Mouse (Mus musculus) stomach, postnatal 0 days (tissue): ENCODE measurements around the gene Cdt1. TPM values are rescaled to one million over a fixed set of nuclear protein-coding genes. Genes with fewer than 3 reads are reported as not detected.
A peak's percentile ranks its signal among the peaks of the same experiment; 100 is the strongest.

Source experiments
- ATAC-seq: fragments of 200-750 bp; cut with Nextera tagmentation; 2 replicates; pipeline ENCODE4 v1.8.0; 2017; ENCODE audit not compliant: low FRiP score, low TSS enrichment
- DNase-seq: peaks from one replicate; pipeline ENCODE4 v3.0.0-alpha.2; 2016; ENCODE audit warnings: low spot score
- H3K27ac ChIP-seq: fragments of 300-500 bp; sonication (generic); replicated peaks from 2 replicates; pipeline ENCODE4 v1.5.1; 2014; ENCODE audit warnings: mild to moderate bottlenecking, control low read depth
- H3K27me3 ChIP-seq: fragments of 300-500 bp; sonication (generic); 2 replicates; pipeline ENCODE4 v1.6.1; 2014; ENCODE audit warnings: low read length; ENCODE audit not compliant: control insufficient read depth, insufficient read depth
- H3K36me3 ChIP-seq: fragments of 300-500 bp; sonication (generic); 2 replicates; pipeline ENCODE4 v1.6.1; 2014; ENCODE audit warnings: low read length, mixed read lengths; ENCODE audit not compliant: control insufficient read depth, insufficient read depth
- H3K4me1 ChIP-seq: fragments of 300-500 bp; sonication (generic); replicated peaks from 2 replicates; pipeline ENCODE4 v1.6.1; 2014; ENCODE audit warnings: antibody characterized with exemption; ENCODE audit not compliant: control insufficient read depth, insufficient read depth
- H3K4me2 ChIP-seq: fragments of 300-500 bp; sonication (generic); replicated peaks from 2 replicates; pipeline ENCODE4 v1.6.1; 2014; ENCODE audit warnings: low read depth, mild to moderate bottlenecking, control low read depth, moderate library complexity
- H3K4me3 ChIP-seq: fragments of 300-500 bp; sonication (generic); 2 replicates; pipeline ENCODE4 v1.5.1; 2014; ENCODE audit warnings: low read depth, low read length, control low read depth
- H3K9ac ChIP-seq: fragments of 300-500 bp; sonication (generic); 2 replicates; pipeline ENCODE4 v1.6.1; 2014; ENCODE audit warnings: mild to moderate bottlenecking, low read length, control low read depth, mixed read lengths
- H3K9me3 ChIP-seq: fragments of 300-500 bp; sonication (generic); 2 replicates; pipeline ENCODE4 v1.6.1; 2016; ENCODE audit warnings: low read length; ENCODE audit not compliant: control insufficient read depth
- CTCF ChIP-seq: IDR thresholded peaks from 2 replicates; pipeline ENCODE4 v1.5.1; 2016; ENCODE audit warnings: antibody characterized with exemption, low read depth, mild to moderate bottlenecking, moderate library complexity
- EP300 ChIP-seq: optimal IDR thresholded peaks from 2 replicates; pipeline ENCODE3; 2016; ENCODE audit warnings: antibody characterized with exemption
- WGBS: fragments of 180-500 bp; shearing (Covaris S2); extraction: QIAGEN DNeasy Blood & Tissue Kit; methylation state at CpG from one replicate; pipeline ENCODE4 v1.1.7; 2014; 5-methylcytosine and 5-hydroxymethylcytosine counted together
- polyA plus RNA-seq: library from polyadenylated mRNA; unstranded; fragments of >200 nt; fragmentation: Nextera tagmentation; extraction: Ambion mirVana; gene quantifications from 2 replicates; pipeline ENCODE4 v1.2.1, GENCODE M21; 2015

The Cdt1 gene
- polyA plus RNA-seq, 1 experiment from 2014 or later: 11.8 TPM

- DNase-seq (no peak), ATAC-seq (no peak; the same call in 1 of the 2 replicates)
- H3K4me2 ChIP-seq: no peak overlapping the region
- no peak overlapping the region for H3K4me3 ChIP-seq
- H3K27ac ChIP-seq: no peak overlapping the region
- H3K27me3 ChIP-seq: no peaks in the 10 kb centered on the region
- peaks cover 3% of the 10 kb centered on the region; the same call in 1 of the 2 replicates for H3K4me1 ChIP-seq
- TF ChIP-seq EP300 (no peak), CTCF (peak; percentile 46)
- H3K36me3 ChIP-seq: no peaks in the 10 kb centered on the region
- H3K9me3 ChIP-seq: no peaks in the 10 kb centered on the region
- WGBS: 17% methylated on average over 12 of the region's 12 CpGs
- no peak overlapping the region for H3K9ac ChIP-seq
Observed at GRCm38 (mm10) chr8:122558671-122559349, 9.0 kb upstream of the Cdt1 start.

- ATAC-seq: no peak; the same call in 1 of the 2 replicates
- H3K4me2 ChIP-seq: no peak overlapping the region
- TF ChIP-seq CTCF: no peak
- no peak for TF ChIP-seq EP300
- no peak for DNase-seq
- no peak overlapping the region for H3K4me3 ChIP-seq
- no peaks in the 10 kb centered on the region for H3K9me3 ChIP-seq
- no peaks in the 10 kb centered on the region for H3K36me3 ChIP-seq
- no peaks in the 10 kb centered on the region for H3K27me3 ChIP-seq
- 72% methylated on average over 5 of the region's 5 CpGs for WGBS
- H3K27ac ChIP-seq: no peak overlapping the region
- no peak overlapping the region for H3K9ac ChIP-seq
- H3K4me1 ChIP-seq: peaks cover 3% of the 10 kb centered on the region; the same call in 1 of the 2 replicates
Observed at GRCm38 (mm10) chr8:122561199-122561598, 6.6 kb upstream of the Cdt1 start.

- H3K4me1 ChIP-seq: 0 out of 2 replicates have a peak, but pooled peaks cover 6% of the 10 kb centered on the region
- H3K4me3 ChIP-seq: no peak overlapping the region
- no peak overlapping the region for H3K27ac ChIP-seq
- DNase-seq (no peak), ATAC-seq (no peak)
- TF ChIP-seq CTCF: no peak
- no peak for TF ChIP-seq EP300
- no peaks in the 10 kb centered on the region for H3K27me3 ChIP-seq
- no peak overlapping the region for H3K9ac ChIP-seq
- H3K4me2 ChIP-seq: no peak overlapping the region
- H3K9me3 ChIP-seq: no peaks in the 10 kb centered on the region
- 74% methylated on average over 25 of the region's 25 CpGs for WGBS
- H3K36me3 ChIP-seq: no peaks in the 10 kb centered on the region
Observed at GRCm38 (mm10) chr8:122564363-122565352, 3.2 kb upstream of the Cdt1 start.

DNA sequence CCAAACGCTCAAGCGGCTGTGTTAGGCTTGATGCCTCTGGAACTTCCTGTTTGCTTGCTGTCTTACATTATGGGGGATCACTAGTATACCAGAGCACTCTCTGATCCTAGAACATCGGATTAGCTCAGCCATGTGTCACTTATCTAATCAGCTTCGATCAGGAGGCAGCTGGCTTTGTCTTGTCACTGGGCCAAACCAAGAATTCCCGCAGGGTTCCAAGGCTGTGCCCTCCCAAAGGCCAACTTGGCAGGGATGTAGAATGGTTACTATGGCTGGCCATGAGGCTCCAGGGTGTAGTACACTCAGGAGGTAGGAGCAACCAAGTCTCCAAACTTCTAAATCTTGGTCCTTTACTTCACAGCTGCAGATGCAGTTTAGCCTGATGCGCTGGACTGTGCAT lies 1.0 kb upstream of the Cdt1 start:
- Histone ChIP-seq H3K36me3 (peaks cover 6% of the 10 kb centered on the region), H3K9ac (peak overlapping the region; percentile 83), H3K4me2 (peak overlapping the region; percentile 97), H3K4me1 (0 out of 2 replicates have a peak, but pooled peaks cover 6% of the 10 kb centered on the region), H3K4me3 (peak overlapping the region; percentile 79; the same call in 1 of the 2 replicates), H3K9me3 (no peaks in the 10 kb centered on the region), H3K27me3 (no peaks in the 10 kb centered on the region), H3K27ac (peak overlapping the region; percentile 92)
- DNase-seq: no peak
- WGBS: 17% methylated on average over 6 of the region's 6 CpGs
- ATAC-seq: no peak
- TF ChIP-seq CTCF: no peak
- no peak for TF ChIP-seq EP300

DNA sequence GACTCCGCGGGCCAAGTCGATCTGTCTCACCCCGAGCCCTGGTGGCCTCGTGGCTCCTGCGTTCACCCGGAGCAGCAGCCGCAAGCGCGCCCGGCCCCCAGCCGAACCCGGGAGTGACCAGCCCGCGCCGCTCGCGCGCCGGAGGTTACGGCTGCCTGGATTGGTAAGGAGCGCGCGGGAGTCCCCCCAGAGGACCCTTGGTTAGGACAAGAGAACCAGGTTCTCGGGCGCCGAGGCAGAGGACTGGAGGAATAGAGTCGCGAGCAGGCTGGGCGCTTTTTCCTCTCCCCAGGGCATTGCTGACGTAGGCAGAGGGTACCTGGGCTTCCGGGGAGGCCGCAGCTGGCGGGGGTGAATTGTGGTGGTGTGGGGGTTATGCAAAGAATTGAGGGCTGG lies 292 bp downstream of the Cdt1 start:
- no peaks in the 10 kb centered on the region for H3K9me3 ChIP-seq
- TF ChIP-seq EP300 (no peak), CTCF (no peak)
- peak overlapping the region; percentile 92 for H3K27ac ChIP-seq
- peaks cover 11% of the 10 kb centered on the region for H3K36me3 ChIP-seq
- WGBS: under 1% methylated on average over 33 of the region's 34 CpGs
- H3K27me3 ChIP-seq: no peaks in the 10 kb centered on the region
- H3K4me2 ChIP-seq: peak overlapping the region; percentile 97
- H3K9ac ChIP-seq: peak overlapping the region; percentile 83
- 0 out of 2 replicates have a peak, but pooled peaks cover 6% of the 10 kb centered on the region for H3K4me1 ChIP-seq
- H3K4me3 ChIP-seq: peak overlapping the region; percentile 79
- ATAC-seq: no peak; the same call in 1 of the 2 replicates
- no peak for DNase-seq
